Mouse (Mus musculus) kidney, adult 18-20 months (tissue): ENCODE measurements around the gene Gm20594.

ENCODE experiments used
- DNase-seq: peaks from one replicate; pipeline ENCODE4 v3.0.0; 2021

Gene Gm20594

DNA sequence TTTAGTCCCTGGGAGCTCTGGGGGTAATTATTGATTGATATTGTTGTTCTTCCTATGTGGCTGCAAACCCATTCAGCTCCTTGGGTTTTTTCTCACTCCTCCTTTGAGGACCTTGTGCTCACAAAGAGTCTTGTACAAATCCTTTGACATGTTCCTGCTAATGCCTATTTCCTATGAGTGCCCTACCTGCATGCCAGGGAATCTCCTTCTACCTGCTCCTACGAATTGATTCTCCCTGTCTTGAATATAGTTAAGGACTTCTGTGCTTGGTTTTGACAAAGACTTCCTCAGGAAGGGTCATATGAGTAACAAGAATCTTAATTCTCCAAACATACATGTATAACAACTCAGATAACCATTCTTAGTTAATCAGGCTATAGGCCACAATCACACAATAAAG lies at the start of gene Gm20594:
Gene Gm20594, plus strand, starts transcription at position 301 of the 400 bp plus-strand sequence.
- DNase-seq = no peak

DNA sequence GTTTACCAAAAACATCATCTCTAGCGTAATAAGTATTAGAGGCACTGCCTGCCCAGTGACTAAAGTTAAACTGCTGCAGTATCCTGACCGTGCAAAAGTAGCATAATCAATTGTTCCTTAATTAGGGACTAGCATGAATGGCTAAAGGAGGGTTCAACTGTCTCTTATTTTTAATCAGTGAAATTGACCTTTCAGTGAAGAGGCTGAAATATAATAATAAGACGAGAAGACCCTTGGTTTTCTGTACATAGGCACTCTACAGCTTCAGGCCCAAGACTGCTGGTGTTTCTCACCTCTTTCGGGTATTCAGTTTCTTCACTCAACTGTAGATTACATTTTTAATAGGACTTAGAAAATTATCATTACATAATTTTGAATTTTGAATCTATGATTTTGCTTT lies 398 bp downstream of the Gm20594 start:
- no peak for DNase-seq

DNA sequence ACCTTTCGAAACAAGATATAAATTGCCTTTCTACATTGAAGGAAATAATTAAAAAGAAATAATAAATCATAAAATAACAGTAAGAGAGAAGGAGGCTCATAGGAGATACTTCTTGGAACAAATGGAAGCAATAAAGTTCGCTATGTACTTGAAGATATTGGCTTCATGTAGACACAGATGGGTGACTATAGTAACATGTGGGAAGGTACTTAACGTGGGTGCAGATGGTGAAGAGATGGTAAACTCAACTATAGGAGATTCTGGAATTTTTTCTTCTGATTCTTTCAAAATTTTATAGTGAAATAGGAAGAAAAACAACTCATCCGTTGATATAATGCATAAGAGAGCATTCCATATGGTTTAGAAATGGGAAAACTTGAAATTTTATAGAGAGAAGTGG lies 16.1 kb downstream of the Gm20594 start:
- no peak for DNase-seq

DNA sequence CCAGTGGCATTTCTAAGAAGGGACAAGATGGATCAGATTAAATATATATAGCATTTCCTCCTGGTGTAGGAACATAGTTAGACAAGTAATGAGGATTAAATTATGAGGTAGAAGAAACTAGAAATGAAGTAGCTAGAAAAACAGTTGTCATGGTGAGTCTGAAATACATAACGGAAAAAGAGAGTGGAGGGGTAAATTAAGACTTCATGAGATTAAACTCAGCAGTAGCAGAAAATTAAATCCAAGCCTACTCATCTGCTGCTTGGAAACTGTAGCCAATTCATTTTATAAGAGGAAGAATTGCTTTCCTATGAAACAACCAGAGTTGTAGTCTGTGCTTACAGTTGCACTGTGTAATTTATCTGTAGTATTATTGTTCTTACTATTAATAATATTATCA lies 29.1 kb downstream of the Gm20594 start:
- no peak for DNase-seq
